Mouse (Mus musculus): ENCODE results near the gene Smim5. TPM values are rescaled to one million over a fixed set of nuclear protein-coding genes. Genes with fewer than 3 reads are reported as not detected.

Gene Smim5
- polyA plus RNA-seq, 2 experiments: 9.8 to 17.5 TPM

DNA sequence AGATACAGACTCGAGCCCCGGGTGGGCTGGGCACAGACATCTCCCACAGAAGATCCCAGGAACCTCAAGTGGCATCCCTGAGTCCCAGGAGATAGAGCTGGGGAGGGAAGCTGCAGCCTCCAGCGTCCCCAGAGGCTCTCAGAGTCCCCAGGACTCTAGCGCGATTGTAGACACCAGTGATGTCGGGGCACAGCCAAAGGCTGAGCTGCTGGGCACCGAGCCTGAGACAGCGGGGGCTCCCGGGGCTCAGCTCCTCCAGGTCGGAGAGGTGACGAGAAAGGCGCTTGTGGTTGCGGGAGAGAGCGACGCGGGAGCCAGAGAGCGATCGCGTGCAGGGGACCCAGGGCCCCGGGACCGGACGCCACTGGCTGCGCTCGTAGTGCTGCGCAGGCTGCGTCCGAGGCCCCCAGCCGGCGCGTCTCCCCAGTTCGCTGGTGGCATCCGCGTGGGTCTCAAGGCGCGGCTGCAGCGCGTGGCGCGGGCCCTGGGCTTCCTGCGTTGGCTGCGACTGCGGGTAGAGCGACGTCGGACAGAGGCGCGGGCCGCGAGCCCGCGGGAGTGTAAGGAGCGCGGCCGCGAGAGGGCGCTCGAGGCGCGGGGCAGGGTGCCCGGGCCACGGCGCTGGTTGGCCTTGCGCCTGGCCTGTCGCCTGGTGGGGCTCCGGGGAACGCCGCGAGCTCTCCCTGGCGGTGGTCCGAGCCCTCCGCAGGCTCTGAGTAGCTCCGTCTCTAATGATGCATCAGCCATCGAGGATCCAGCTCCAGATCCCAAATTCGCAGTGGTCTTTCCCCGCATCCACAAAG, 40.4 kb upstream of the Smim5 start:
- TF ChIP-seq POLR2A (IDR thresholded peaks at IDR 0.05; ENCODE audit: borderline replicate concordance, extremely low read depth, insufficient read depth, insufficient read length): no peak
- Histone ChIP-seq H3K4me2 (replicated peaks; ENCODE audit: low read depth, low read length, severe bottlenecking) (peak overlapping the region; percentile 60), H3K4me3 (replicated peaks; ENCODE audit: low read length) (peak overlapping the region; percentile 40), H3K4me1 (ENCODE audit: control insufficient read depth, insufficient read depth, low read length) (no peaks in the 10 kb centered on the region; the same call in 1 of the 2 replicates), H3K36me3 (ENCODE audit: control insufficient read depth, insufficient read depth, low read length) (0 out of 2 replicates have a peak, but pooled peaks cover 6% of the 10 kb centered on the region), H3K9ac (ENCODE audit: low read depth, low read length, severe bottlenecking) (peak overlapping the region; percentile 36), H3K9me3 (ENCODE audit: control insufficient read depth, low read length) (no peaks in the 10 kb centered on the region), H3K27ac (replicated peaks; ENCODE audit: low read depth, low read length) (no peak overlapping the region), H3K27me3 (ENCODE audit: control insufficient read depth, insufficient read depth, low read length) (peaks cover 43% of the 10 kb centered on the region)
- 2% methylated on average over 46 of the region's 75 CpGs for WGBS
- ATAC-seq (ENCODE audit: low FRiP score, low read depth) (peak; percentile 69), DNase-seq (ENCODE audit: low spot score) (peak; percentile 79)

DNA sequence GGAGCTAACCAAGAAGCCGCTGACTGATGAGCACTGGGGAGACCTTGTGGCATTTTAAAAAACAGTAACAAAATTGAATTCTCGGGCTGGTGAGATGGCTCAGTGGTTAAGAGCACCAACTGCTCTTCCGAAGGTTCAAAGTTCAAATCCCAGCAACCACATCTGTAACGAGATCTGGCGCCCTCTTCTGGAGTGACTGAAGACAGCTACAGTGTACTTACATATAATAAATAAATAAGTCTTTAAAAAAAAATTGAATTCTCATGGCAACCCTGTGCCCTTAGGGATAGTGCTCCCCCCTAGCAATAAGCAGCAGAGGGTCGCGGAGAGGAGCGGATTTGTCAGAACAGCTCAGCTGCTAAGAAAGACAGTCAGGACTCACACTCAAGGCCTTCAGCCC, 35.9 kb upstream of the Smim5 start:
- Histone ChIP-seq H3K27me3 (ENCODE audit: control insufficient read depth, insufficient read depth, low read length) (peaks cover 28% of the 10 kb centered on the region), H3K27ac (replicated peaks; ENCODE audit: low read depth, low read length) (no peak overlapping the region), H3K4me1 (ENCODE audit: control insufficient read depth, insufficient read depth, low read length) (no peaks in the 10 kb centered on the region; the same call in 1 of the 2 replicates), H3K9me3 (ENCODE audit: control insufficient read depth, low read length) (no peaks in the 10 kb centered on the region), H3K9ac (ENCODE audit: low read depth, low read length, severe bottlenecking) (no peak overlapping the region), H3K4me2 (replicated peaks; ENCODE audit: low read depth, low read length, severe bottlenecking) (no peak overlapping the region), H3K4me3 (replicated peaks; ENCODE audit: low read length) (no peak overlapping the region), H3K36me3 (ENCODE audit: control insufficient read depth, insufficient read depth, low read length) (no peaks in the 10 kb centered on the region)
- WGBS: 83% methylated on average over 8 of the region's 8 CpGs
- no peak for TF ChIP-seq POLR2A (IDR thresholded peaks at IDR 0.05; ENCODE audit: borderline replicate concordance, extremely low read depth, insufficient read depth, insufficient read length)
- no peak for DNase-seq (ENCODE audit: low spot score)
- ATAC-seq (ENCODE audit: low FRiP score, low read depth): no peak

DNA sequence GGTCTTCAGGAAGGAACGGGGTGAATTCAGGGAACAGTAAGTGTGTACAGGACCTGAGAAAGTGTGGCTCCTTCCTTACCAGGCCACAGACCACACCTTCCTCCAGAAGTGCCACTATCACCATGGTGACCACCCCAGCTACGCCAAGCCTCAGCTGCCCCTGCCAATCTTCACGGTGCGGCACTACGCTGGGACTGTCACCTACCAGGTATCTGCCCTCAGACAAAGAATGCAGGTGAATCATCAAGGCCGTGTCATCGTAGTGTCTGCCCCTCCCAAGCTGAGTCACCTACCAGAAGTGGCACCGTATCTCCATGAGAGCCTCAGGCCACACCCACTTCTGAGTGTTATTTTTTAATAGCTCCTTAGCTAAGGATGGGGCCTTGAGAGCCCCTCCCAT, 30.4 kb upstream of the Smim5 start:
- no peak for DNase-seq (ENCODE audit: low spot score)

DNA sequence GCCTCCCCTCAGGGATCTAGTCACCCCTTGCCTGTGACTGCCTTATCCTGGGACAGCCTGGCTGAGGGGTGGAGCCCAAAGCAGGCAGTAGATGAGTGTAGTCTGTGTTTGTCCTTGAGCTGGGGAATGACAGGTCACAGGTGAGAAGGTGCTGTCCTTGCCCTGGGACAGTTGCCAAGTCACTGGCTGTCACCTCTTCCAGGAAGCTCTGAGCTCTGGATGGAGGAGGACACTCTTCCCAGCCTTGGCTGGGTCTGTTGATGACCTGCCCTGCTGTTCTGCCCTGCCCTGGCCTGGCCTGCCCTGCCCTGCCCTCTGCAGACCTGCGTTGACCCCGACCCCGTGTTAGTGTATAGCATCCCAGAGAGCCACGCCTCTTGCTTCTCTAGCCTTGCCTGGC, 27.3 kb upstream of the Smim5 start:
- no peaks in the 10 kb centered on the region for H3K4me1 ChIP-seq (ENCODE audit: control insufficient read depth, insufficient read depth, low read length)
- 78% methylated on average over 4 of the region's 4 CpGs for WGBS
- H3K36me3 ChIP-seq (ENCODE audit: control insufficient read depth, insufficient read depth, low read length): no peaks in the 10 kb centered on the region
- H3K4me2 ChIP-seq (replicated peaks; ENCODE audit: low read depth, low read length, severe bottlenecking): no peak overlapping the region
- no peaks in the 10 kb centered on the region for H3K9me3 ChIP-seq (ENCODE audit: control insufficient read depth, low read length)
- no peaks in the 10 kb centered on the region for H3K27me3 ChIP-seq (ENCODE audit: control insufficient read depth, insufficient read depth, low read length)
- DNase-seq (ENCODE audit: low spot score) (no peak), ATAC-seq (ENCODE audit: low FRiP score, low read depth) (no peak)
- no peak overlapping the region for H3K9ac ChIP-seq (ENCODE audit: low read depth, low read length, severe bottlenecking)
- H3K27ac ChIP-seq (replicated peaks; ENCODE audit: low read depth, low read length): no peak overlapping the region
- H3K4me3 ChIP-seq (replicated peaks; ENCODE audit: low read length): no peak overlapping the region
- TF ChIP-seq POLR2A (IDR thresholded peaks at IDR 0.05; ENCODE audit: borderline replicate concordance, extremely low read depth, insufficient read depth, insufficient read length): no peak

More for the DNA sequence above, 30.4 kb upstream of the Smim5 start:
- Histone ChIP-seq H3K4me2 (replicated peaks; ENCODE audit: low read depth, low read length, severe bottlenecking) (no peak overlapping the region), H3K4me3 (replicated peaks; ENCODE audit: low read length) (no peak overlapping the region), H3K4me1 (ENCODE audit: control insufficient read depth, insufficient read depth, low read length) (no peaks in the 10 kb centered on the region), H3K9ac (ENCODE audit: low read depth, low read length, severe bottlenecking) (no peak overlapping the region), H3K27ac (replicated peaks; ENCODE audit: low read depth, low read length) (no peak overlapping the region), H3K9me3 (ENCODE audit: control insufficient read depth, low read length) (no peaks in the 10 kb centered on the region), H3K27me3 (ENCODE audit: control insufficient read depth, insufficient read depth, low read length) (no peaks in the 10 kb centered on the region), H3K36me3 (ENCODE audit: control insufficient read depth, insufficient read depth, low read length) (no peaks in the 10 kb centered on the region)
- no peak for TF ChIP-seq POLR2A (IDR thresholded peaks at IDR 0.05; ENCODE audit: borderline replicate concordance, extremely low read depth, insufficient read depth, insufficient read length)
- WGBS: 77% methylated on average over 8 of the region's 8 CpGs
- ATAC-seq (ENCODE audit: low FRiP score, low read depth): no peak

DNA sequence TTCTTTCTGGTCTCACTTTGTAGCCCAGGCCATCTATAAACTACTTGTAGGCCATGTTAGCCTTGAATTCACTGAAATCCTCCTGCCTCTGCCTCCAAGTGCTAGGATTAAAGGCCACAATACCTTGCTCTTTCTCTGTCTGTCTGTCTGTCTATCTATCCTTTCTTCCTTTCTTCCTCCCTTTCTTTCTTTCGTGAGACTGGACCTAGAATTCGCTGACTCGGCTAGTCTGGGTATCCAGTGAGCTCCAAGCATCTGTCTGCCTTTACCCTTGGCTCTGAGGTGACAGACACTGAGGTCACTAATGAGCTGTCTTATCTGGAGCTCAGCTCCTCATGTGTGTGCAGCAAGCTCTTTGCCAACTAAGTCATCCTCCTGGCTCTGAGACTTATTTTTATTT, 23.8 kb upstream of the Smim5 start:
- H3K4me3 ChIP-seq (replicated peaks; ENCODE audit: low read length): no peak overlapping the region
- H3K27me3 ChIP-seq (ENCODE audit: control insufficient read depth, insufficient read depth, low read length): no peaks in the 10 kb centered on the region
- no peaks in the 10 kb centered on the region for H3K36me3 ChIP-seq (ENCODE audit: control insufficient read depth, insufficient read depth, low read length)
- ATAC-seq (ENCODE audit: low FRiP score, low read depth): no peak
- TF ChIP-seq POLR2A (IDR thresholded peaks at IDR 0.05; ENCODE audit: borderline replicate concordance, extremely low read depth, insufficient read depth, insufficient read length): no peak
- no peaks in the 10 kb centered on the region for H3K9me3 ChIP-seq (ENCODE audit: control insufficient read depth, low read length)
- H3K4me1 ChIP-seq (ENCODE audit: control insufficient read depth, insufficient read depth, low read length): no peaks in the 10 kb centered on the region
- no peak overlapping the region for H3K27ac ChIP-seq (replicated peaks; ENCODE audit: low read depth, low read length)
- H3K9ac ChIP-seq (ENCODE audit: low read depth, low read length, severe bottlenecking): no peak overlapping the region
- H3K4me2 ChIP-seq (replicated peaks; ENCODE audit: low read depth, low read length, severe bottlenecking): no peak overlapping the region
- DNase-seq (ENCODE audit: low spot score): no peak
- WGBS: 89% methylated on average over 3 of the region's 3 CpGs

All from limb, embryonic 14.5 days (tissue).